Mouse (Mus musculus) cerebellum, postnatal 10 days (tissue): ENCODE data around the gene Olfr351.

ENCODE experiments used
- DNase-seq, 2 experiments: peaks; one replicate each; pipeline ENCODE4 v3.0.0; 2021; ENCODE audit warnings: mixed read lengths in 2 of 2

Gene Olfr351

GRCm38 (mm10) chr2:36862560-36862959, at the start of gene Olfr351:
Olfr351 (minus strand) TSS chr2:36862660.
- DNase-seq = no peak

GRCm38 (mm10) chr2:36905380-36905779, 42.9 kb upstream of the Olfr351 start, which contains the start of gene Olfr354:
Olfr354 (plus strand) TSS chr2:36905680.
- no peak for DNase-seq

GRCm38 (mm10) chr2:36897114-36897513, 34.7 kb upstream of the Olfr351 start:
- no peak for DNase-seq

GRCm38 (mm10) chr2:36892836-36893235, 30.4 kb upstream of the Olfr351 start, which contains the start of gene Olfr353:
Olfr353 (minus strand) TSS chr2:36892936.
- DNase-seq = no peak

DNA sequence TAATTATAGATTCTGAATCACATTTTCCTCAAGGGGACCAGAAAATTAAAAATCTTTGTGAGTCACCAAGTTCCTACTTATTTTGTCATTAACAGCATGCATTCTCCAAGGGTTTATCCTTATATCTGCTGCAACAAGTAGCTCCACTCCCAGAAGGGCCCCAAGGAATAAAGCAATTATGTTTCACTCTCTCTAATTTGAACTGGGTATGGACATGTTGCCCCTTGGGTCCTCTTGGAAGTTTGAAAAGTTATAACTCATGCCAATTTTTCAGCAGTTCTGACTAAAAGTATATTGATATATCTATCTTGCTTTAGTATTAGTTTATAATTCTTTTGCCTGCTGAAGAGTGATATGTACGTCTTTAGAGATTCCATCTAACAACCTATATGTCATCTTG, 5.7 kb upstream of the Olfr351 start, which contains the start of gene Olfr352:
Gene Olfr352 (plus strand): TSS at position 301 of the 400 bp plus-strand sequence.
- no peak for DNase-seq

GRCm38 (mm10) chr2:36846010-36846409, 16.4 kb downstream of the Olfr351 start, which contains the start of gene Olfr350:
Olfr350 (plus strand) TSS chr2:36846310.
- DNase-seq = no peak

DNA sequence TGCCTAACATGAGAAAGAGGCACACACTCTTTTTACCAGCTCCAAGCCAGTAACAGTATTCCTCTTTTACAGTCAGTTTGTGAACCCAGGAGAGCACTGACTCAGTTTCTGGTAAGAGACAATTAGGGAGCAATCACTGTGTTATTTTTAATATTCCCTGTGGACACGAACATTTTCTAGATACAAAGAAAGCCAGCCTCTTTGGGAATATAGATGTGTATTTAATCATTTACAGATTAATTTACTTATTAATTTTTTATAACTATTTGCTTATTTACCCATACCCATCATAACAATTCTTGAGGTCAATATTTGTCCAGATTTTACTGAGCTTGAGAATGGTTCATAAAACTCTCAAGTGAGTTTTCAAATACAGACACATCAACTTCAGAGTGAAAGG, 45.5 kb downstream of the Olfr351 start, which contains the start of gene Olfr3:
Gene Olfr3 (minus strand): TSS at position 101 of the 400 bp plus-strand sequence.
- DNase-seq = no peak
